Mouse (Mus musculus): ENCODE measurements at regions not wholly inside any gene's neighbourhood (a gene's known extent, or its start where the extent isn't known, plus 50 kb on each side); places are given as distances from the start of the nearest gene placed in this dataset.

DNA sequence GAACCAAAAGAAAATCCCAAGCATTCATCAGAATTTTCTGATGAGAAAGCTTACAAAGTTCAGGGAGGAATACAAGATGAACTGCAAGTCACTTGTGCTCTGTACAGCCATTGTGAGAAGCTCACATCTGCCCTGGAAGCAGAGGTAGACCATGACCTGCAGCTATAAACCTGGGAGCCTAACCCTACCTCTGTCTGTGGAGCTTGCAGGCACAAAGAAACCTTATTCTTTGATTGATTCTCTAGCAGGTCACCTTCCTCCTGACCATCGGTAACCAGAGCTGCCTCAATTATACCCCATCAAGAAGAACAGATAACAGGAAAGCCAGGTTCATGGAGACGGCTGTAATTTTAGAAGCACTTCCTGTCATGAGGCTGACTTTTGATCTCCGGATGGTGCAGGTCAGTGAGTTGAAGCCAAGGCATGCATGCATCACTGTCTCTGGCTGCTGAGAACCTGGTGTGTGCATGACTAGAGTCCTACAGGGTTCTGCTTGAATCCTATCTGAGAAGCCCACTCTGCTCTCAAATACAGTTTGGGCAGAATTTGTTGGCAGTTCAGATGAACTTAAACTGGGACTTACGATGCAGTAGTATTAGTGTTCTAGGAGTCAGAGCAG lies 369.8 kb downstream of the Sox11 start:
- no peak overlapping the region for H3K4me2 ChIP-seq (replicated peaks; ENCODE audit: low read depth, low read length)
- H3K9ac ChIP-seq (ENCODE audit: low read depth, low read length) = no peak overlapping the region
- no peak overlapping the region for H3K4me3 ChIP-seq (ENCODE audit: low read depth, low read length)
- DNase-seq (ENCODE audit: low spot score) = no peak
- H3K36me3 ChIP-seq (ENCODE audit: control insufficient read depth, insufficient read depth, low read length) = no peaks in the 10 kb centered on the region
- no peaks in the 10 kb centered on the region for H3K27me3 ChIP-seq (ENCODE audit: control insufficient read depth, insufficient read depth, low read length)
- no peaks in the 10 kb centered on the region for H3K9me3 ChIP-seq (ENCODE audit: control insufficient read depth, low read length)
- no peak overlapping the region for H3K27ac ChIP-seq (ENCODE audit: low read depth, low read length)
- WGBS = 69% methylated on average over 4 of the region's 4 CpGs
- H3K4me1 ChIP-seq (replicated peaks; ENCODE audit: control insufficient read depth, insufficient read depth, low read length) = no peaks in the 10 kb centered on the region
- ATAC-seq (ENCODE audit: low FRiP score) = no peak

GRCm38 (mm10) chr12:26967018-26967737 lies 375.2 kb downstream of the Sox11 start:
- H3K9ac ChIP-seq (ENCODE audit: low read depth, low read length) = no peak overlapping the region
- H3K4me3 ChIP-seq (ENCODE audit: low read depth, low read length) = no peak overlapping the region
- no peak overlapping the region for H3K27ac ChIP-seq (ENCODE audit: low read depth, low read length)
- ATAC-seq (ENCODE audit: low FRiP score) (no peak), DNase-seq (ENCODE audit: low spot score) (no peak)
- WGBS = 69% methylated on average over 16 of the region's 16 CpGs
- no peaks in the 10 kb centered on the region for H3K4me1 ChIP-seq (replicated peaks; ENCODE audit: control insufficient read depth, insufficient read depth, low read length)
- H3K4me2 ChIP-seq (replicated peaks; ENCODE audit: low read depth, low read length) = no peak overlapping the region
- no peaks in the 10 kb centered on the region for H3K9me3 ChIP-seq (ENCODE audit: control insufficient read depth, low read length)
- no peaks in the 10 kb centered on the region for H3K27me3 ChIP-seq (ENCODE audit: control insufficient read depth, insufficient read depth, low read length)
- no peaks in the 10 kb centered on the region for H3K36me3 ChIP-seq (ENCODE audit: control insufficient read depth, insufficient read depth, low read length)

DNA sequence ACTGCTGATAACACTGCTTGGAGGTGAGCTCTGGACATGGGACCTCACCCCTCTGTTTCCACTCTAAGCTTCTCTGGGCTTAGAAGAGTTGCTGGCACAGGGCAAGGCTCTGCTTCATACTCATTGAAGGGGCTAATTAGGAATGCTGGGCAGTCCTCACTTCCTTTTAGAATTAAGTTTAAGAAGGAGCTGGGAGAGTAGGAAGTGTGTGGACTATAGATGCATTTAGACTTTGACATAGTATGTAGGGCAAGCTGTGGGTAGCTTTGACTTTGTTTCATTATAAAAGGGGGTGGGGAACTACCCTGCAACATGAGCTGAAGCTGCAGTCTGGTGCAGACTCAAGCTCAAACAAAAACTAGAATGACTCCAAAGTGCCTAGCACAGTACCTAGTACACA lies 378.5 kb downstream of the Sox11 start:
- H3K9ac ChIP-seq (ENCODE audit: low read depth, low read length) = no peak overlapping the region
- no peaks in the 10 kb centered on the region for H3K27me3 ChIP-seq (ENCODE audit: control insufficient read depth, insufficient read depth, low read length)
- no peak overlapping the region for H3K4me3 ChIP-seq (ENCODE audit: low read depth, low read length)
- no peak for DNase-seq (ENCODE audit: low spot score)
- no peaks in the 10 kb centered on the region for H3K9me3 ChIP-seq (ENCODE audit: control insufficient read depth, low read length)
- H3K36me3 ChIP-seq (ENCODE audit: control insufficient read depth, insufficient read depth, low read length) = no peaks in the 10 kb centered on the region
- H3K4me1 ChIP-seq (replicated peaks; ENCODE audit: control insufficient read depth, insufficient read depth, low read length) = no peaks in the 10 kb centered on the region
- ATAC-seq (ENCODE audit: low FRiP score) = no peak
- H3K27ac ChIP-seq (ENCODE audit: low read depth, low read length) = no peak overlapping the region
- no peak overlapping the region for H3K4me2 ChIP-seq (replicated peaks; ENCODE audit: low read depth, low read length)

GRCm38 (mm10) chr12:26939831-26940230 lies 402.5 kb downstream of the Sox11 start:
- Histone ChIP-seq H3K27ac (ENCODE audit: low read depth, low read length) (no peak overlapping the region), H3K4me3 (ENCODE audit: low read depth, low read length) (no peak overlapping the region), H3K36me3 (ENCODE audit: control insufficient read depth, insufficient read depth, low read length) (no peaks in the 10 kb centered on the region), H3K9ac (ENCODE audit: low read depth, low read length) (no peak overlapping the region), H3K4me2 (replicated peaks; ENCODE audit: low read depth, low read length) (no peak overlapping the region), H3K27me3 (ENCODE audit: control insufficient read depth, insufficient read depth, low read length) (no peaks in the 10 kb centered on the region), H3K9me3 (ENCODE audit: control insufficient read depth, low read length) (no peaks in the 10 kb centered on the region), H3K4me1 (replicated peaks; ENCODE audit: control insufficient read depth, insufficient read depth, low read length) (no peaks in the 10 kb centered on the region)
- no peak for ATAC-seq (ENCODE audit: low FRiP score)
- 46% methylated on average over 2 of the region's 2 CpGs for WGBS
- DNase-seq (ENCODE audit: low spot score) = no peak

- H3K27ac ChIP-seq (ENCODE audit: low read depth, low read length) = no peak overlapping the region
- no peak overlapping the region for H3K4me2 ChIP-seq (replicated peaks; ENCODE audit: low read depth, low read length)
- H3K9ac ChIP-seq (ENCODE audit: low read depth, low read length) = no peak overlapping the region
- no peaks in the 10 kb centered on the region for H3K9me3 ChIP-seq (ENCODE audit: control insufficient read depth, low read length)
- DNase-seq (ENCODE audit: low spot score) = no peak
- H3K4me3 ChIP-seq (ENCODE audit: low read depth, low read length) = no peak overlapping the region
- no peaks in the 10 kb centered on the region for H3K27me3 ChIP-seq (ENCODE audit: control insufficient read depth, insufficient read depth, low read length)
- H3K4me1 ChIP-seq (replicated peaks; ENCODE audit: control insufficient read depth, insufficient read depth, low read length) = no peaks in the 10 kb centered on the region
- 89% methylated on average over 3 of the region's 3 CpGs for WGBS
- H3K36me3 ChIP-seq (ENCODE audit: control insufficient read depth, insufficient read depth, low read length) = no peaks in the 10 kb centered on the region
- no peak for ATAC-seq (ENCODE audit: low FRiP score)
Observed at GRCm38 (mm10) chr12:26937836-26938235, 404.5 kb downstream of the Sox11 start.

GRCm38 (mm10) chr12:26936696-26937458 lies 405.5 kb downstream of the Sox11 start:
- H3K4me1 ChIP-seq (replicated peaks; ENCODE audit: control insufficient read depth, insufficient read depth, low read length) = no peaks in the 10 kb centered on the region
- H3K36me3 ChIP-seq (ENCODE audit: control insufficient read depth, insufficient read depth, low read length) = no peaks in the 10 kb centered on the region
- peak; percentile 60 for ATAC-seq (ENCODE audit: low FRiP score)
- H3K4me3 ChIP-seq (ENCODE audit: low read depth, low read length) = no peak overlapping the region
- no peak overlapping the region for H3K9ac ChIP-seq (ENCODE audit: low read depth, low read length)
- DNase-seq (ENCODE audit: low spot score) = peak; percentile 52
- no peaks in the 10 kb centered on the region for H3K27me3 ChIP-seq (ENCODE audit: control insufficient read depth, insufficient read depth, low read length)
- peak overlapping the region; percentile 8 for H3K27ac ChIP-seq (ENCODE audit: low read depth, low read length)
- no peak overlapping the region for H3K4me2 ChIP-seq (replicated peaks; ENCODE audit: low read depth, low read length)
- 35% methylated on average over 5 of the region's 5 CpGs for WGBS
- no peaks in the 10 kb centered on the region for H3K9me3 ChIP-seq (ENCODE audit: control insufficient read depth, low read length)

DNA sequence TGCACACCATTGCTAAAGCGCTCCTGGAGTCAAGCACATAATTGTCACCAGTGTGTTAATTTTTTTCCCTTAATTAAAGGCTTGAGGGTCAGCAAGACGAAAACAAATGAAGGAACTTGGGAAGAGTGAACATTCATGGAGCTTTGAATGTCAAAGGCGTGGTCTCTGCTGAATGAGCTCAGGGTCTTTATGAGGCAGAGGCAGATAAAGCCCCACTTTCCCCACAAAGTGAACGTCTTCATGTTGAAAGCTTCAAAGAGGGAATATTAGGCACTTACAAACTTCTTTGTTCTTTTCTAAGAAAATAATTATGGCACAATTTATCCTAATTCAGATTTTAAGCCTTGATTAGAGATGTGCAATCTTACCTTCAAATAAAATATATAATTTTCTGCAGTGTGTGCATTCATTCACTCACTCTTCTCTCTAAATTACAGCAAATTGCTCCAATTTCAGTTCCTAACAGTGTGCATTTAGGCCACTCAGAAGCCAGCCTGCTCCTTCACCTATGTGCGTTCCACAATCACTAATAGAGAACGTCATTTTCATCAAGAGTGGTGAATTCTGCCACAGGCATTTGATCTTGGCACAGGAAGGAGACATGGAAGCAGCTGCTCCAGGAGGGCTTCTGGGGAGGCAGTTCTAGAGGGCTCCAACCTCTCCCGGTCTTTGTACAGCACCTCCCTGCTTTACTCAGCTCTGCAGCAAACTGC lies 412.1 kb downstream of the Sox11 start:
- no peaks in the 10 kb centered on the region for H3K27me3 ChIP-seq (ENCODE audit: control insufficient read depth, insufficient read depth, low read length)
- no peak overlapping the region for H3K27ac ChIP-seq (ENCODE audit: low read depth, low read length)
- H3K9me3 ChIP-seq (ENCODE audit: control insufficient read depth, low read length) = no peaks in the 10 kb centered on the region
- H3K36me3 ChIP-seq (ENCODE audit: control insufficient read depth, insufficient read depth, low read length) = no peaks in the 10 kb centered on the region
- no peak overlapping the region for H3K4me3 ChIP-seq (ENCODE audit: low read depth, low read length)
- DNase-seq (ENCODE audit: low spot score) = no peak
- no peaks in the 10 kb centered on the region for H3K4me1 ChIP-seq (replicated peaks; ENCODE audit: control insufficient read depth, insufficient read depth, low read length)
- 79% methylated on average over 7 of the region's 7 CpGs for WGBS
- H3K4me2 ChIP-seq (replicated peaks; ENCODE audit: low read depth, low read length) = no peak overlapping the region
- ATAC-seq (ENCODE audit: low FRiP score) = no peak
- no peak overlapping the region for H3K9ac ChIP-seq (ENCODE audit: low read depth, low read length)

DNA sequence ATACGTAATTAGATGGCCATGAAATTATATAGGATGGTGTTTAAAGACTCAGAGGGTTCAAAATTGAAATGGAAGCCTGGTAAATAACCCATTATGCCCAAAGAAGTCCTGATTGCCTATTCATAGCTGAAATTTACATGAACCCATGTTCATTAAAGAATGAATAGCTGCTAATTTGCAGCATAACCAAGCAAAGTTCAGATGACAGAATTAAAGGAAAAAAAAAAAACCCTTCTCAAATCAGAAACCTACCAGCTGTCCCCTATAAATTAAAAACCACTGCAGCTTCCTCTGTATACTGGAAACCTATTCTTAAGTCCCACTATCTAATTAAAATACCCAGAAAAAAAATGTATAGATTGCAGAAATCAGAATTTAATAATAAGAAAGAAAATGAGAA lies 436.2 kb downstream of the Sox11 start:
- DNase-seq (ENCODE audit: low spot score) = no peak
- Histone ChIP-seq H3K4me3 (ENCODE audit: low read depth, low read length) (no peak overlapping the region), H3K36me3 (ENCODE audit: control insufficient read depth, insufficient read depth, low read length) (no peaks in the 10 kb centered on the region), H3K27me3 (ENCODE audit: control insufficient read depth, insufficient read depth, low read length) (no peaks in the 10 kb centered on the region), H3K4me1 (replicated peaks; ENCODE audit: control insufficient read depth, insufficient read depth, low read length) (no peaks in the 10 kb centered on the region; the same call in 1 of the 2 replicates), H3K9ac (ENCODE audit: low read depth, low read length) (no peak overlapping the region), H3K27ac (ENCODE audit: low read depth, low read length) (no peak overlapping the region), H3K4me2 (replicated peaks; ENCODE audit: low read depth, low read length) (no peak overlapping the region), H3K9me3 (ENCODE audit: control insufficient read depth, low read length) (no peaks in the 10 kb centered on the region)
- 87% methylated on average over 1 of the region's 1 CpGs for WGBS
- no peak for ATAC-seq (ENCODE audit: low FRiP score)

All from hindbrain, embryonic 11.5 days (tissue).